Mouse (Mus musculus): Measurements from ENCODE around the gene Gm10447. TPM values are rescaled to one million over a fixed set of nuclear protein-coding genes. Genes with fewer than 3 reads are reported as not detected.

Gm10447 gene
- polyA plus RNA-seq, 1 experiment from 2014 or later, result 0.13 TPM

DNA sequence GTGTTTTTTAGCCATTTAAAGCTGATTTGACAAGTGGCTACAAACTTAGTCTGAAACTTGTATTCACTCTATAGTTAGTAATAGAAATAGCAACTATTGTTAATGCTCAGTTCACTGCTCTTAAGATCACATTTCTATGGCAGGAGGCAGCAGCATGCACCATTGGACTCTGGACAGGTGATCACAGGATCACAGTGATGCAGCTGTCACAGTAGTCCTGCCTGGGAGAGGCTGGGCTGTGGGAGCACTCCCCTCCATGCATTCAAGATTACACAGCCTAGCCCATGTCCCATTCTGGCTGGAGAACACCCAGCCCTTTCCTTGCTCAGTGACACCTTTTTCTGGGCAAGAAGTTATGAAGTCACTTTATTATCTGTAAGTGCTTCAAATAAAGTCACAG is 38.9 kb downstream of the Gm10447 start:
- no peak for ATAC-seq (ENCODE audit: insufficient number of reproducible peaks, insufficient read depth, low FRiP score, low read depth)
- peaks cover 60% of the 10 kb centered on the region for H3K36me3 ChIP-seq (ENCODE audit: control insufficient read depth, insufficient read depth, low read length)

DNA sequence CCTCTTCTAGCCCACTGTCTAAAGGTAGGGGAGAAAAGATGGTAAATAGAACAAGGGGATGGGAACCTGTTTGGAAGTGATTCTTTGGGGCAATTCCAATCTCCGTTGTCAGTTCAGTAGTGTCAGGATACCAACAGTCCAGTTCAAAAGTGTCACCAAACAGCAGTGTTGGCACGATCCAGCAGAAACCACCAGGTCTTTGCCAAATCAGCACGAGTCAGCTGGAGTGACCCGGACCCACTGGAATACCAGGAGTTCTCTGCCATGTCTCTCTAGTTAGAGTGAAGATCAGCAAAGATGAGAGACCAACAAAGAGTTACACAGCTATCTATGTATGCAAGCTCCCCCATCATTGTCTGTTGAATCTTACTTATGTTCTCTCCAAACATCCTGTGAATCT is 43.0 kb downstream of the Gm10447 start:
- no peak for ATAC-seq (ENCODE audit: insufficient number of reproducible peaks, insufficient read depth, low FRiP score, low read depth)
- H3K4me2 ChIP-seq (replicated peaks; ENCODE audit: low read depth, low read length), result no peak overlapping the region
- no peaks in the 10 kb centered on the region for H3K4me1 ChIP-seq (ENCODE audit: control insufficient read depth, insufficient read depth, low read length)
- H3K27me3 ChIP-seq (ENCODE audit: control insufficient read depth, insufficient read depth, low read length), result no peaks in the 10 kb centered on the region
- 92% methylated on average over 4 of the region's 4 CpGs for WGBS
- no peaks in the 10 kb centered on the region for H3K9me3 ChIP-seq (ENCODE audit: control insufficient read depth, low read depth, low read length)
- peaks cover 84% of the 10 kb centered on the region for H3K36me3 ChIP-seq (ENCODE audit: control insufficient read depth, insufficient read depth, low read length)
- H3K9ac ChIP-seq (replicated peaks; ENCODE audit: low read depth, low read length), result no peak overlapping the region
- no peak overlapping the region for H3K27ac ChIP-seq (ENCODE audit: low read length)
- H3K4me3 ChIP-seq (ENCODE audit: low read depth, low read length), result no peak overlapping the region

More for the DNA sequence above, 38.9 kb downstream of the Gm10447 start:
- no peak overlapping the region for H3K4me2 ChIP-seq (replicated peaks; ENCODE audit: low read depth, low read length)
- no peak overlapping the region for H3K9ac ChIP-seq (replicated peaks; ENCODE audit: low read depth, low read length)
- no peak overlapping the region for H3K27ac ChIP-seq (ENCODE audit: low read length)
- H3K4me1 ChIP-seq (ENCODE audit: control insufficient read depth, insufficient read depth, low read length), result no peaks in the 10 kb centered on the region
- H3K9me3 ChIP-seq (ENCODE audit: control insufficient read depth, low read depth, low read length), result no peaks in the 10 kb centered on the region
- no peak overlapping the region for H3K4me3 ChIP-seq (ENCODE audit: low read depth, low read length)
- H3K27me3 ChIP-seq (ENCODE audit: control insufficient read depth, insufficient read depth, low read length), result no peaks in the 10 kb centered on the region

DNA sequence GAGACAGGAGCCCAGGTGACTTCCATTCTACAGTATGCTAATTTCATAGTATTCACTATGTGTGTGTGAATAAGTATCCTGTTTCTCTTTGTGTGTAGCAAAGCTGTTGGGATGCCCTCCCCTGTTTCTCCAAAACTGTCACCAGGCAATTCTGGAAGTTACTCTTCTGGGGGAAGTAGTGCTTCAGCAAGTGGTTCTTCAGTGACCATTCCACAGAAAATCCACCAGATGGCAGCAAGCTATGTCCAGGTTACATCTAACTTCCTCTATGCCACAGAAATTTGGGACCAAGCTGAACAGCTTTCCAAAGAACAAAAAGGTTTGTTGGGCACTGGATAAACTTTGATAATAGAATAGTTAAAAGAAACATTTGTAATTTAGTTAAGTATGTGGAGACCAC is 45.2 kb downstream of the Gm10447 start:
- H3K36me3 ChIP-seq (ENCODE audit: control insufficient read depth, insufficient read depth, low read length), result peaks cover 83% of the 10 kb centered on the region
- ATAC-seq (ENCODE audit: insufficient number of reproducible peaks, insufficient read depth, low FRiP score, low read depth), result no peak
- H3K4me3 ChIP-seq (ENCODE audit: low read depth, low read length), result no peak overlapping the region
- H3K27me3 ChIP-seq (ENCODE audit: control insufficient read depth, insufficient read depth, low read length), result no peaks in the 10 kb centered on the region
- H3K9ac ChIP-seq (replicated peaks; ENCODE audit: low read depth, low read length), result no peak overlapping the region
- no peaks in the 10 kb centered on the region for H3K9me3 ChIP-seq (ENCODE audit: control insufficient read depth, low read depth, low read length)
- H3K4me2 ChIP-seq (replicated peaks; ENCODE audit: low read depth, low read length), result no peak overlapping the region
- no peak overlapping the region for H3K27ac ChIP-seq (ENCODE audit: low read length)
- H3K4me1 ChIP-seq (ENCODE audit: control insufficient read depth, insufficient read depth, low read length), result no peaks in the 10 kb centered on the region

Small RNA genes lying within 50 kb of the gene (microRNA-seq; reads per million reads assigned to microRNA genes)
- gene Mir6920, result not detected

Other genes with a start within 250 kb of the Gm10447 start
- 81.0 and 84.6 TPM in 2 replicates for gene Hspa4, start 156.7 kb downstream of the Gm10447 start, polyA plus RNA-seq (2014; fragmentation: Nextera tagmentation; extraction: Ambion mirVana)
- gene Zcchc10, start 132.4 kb downstream of the Gm10447 start, polyA plus RNA-seq (2014; fragmentation: Nextera tagmentation; extraction: Ambion mirVana), result 24.0 and 25.9 TPM in 2 replicates
- 88.9 and 93.6 TPM in 2 replicates for gene Aff4, start 106.3 kb downstream of the Gm10447 start, polyA plus RNA-seq (2014; fragmentation: Nextera tagmentation; extraction: Ambion mirVana)
- 0.88 TPM in 1 of 2 replicates, not detected in the other for gene Leap2, start 33.9 kb downstream of the Gm10447 start, polyA plus RNA-seq (2014; fragmentation: Nextera tagmentation; extraction: Ambion mirVana)
- 477 and 521 TPM in 2 replicates for gene Uqcrq, start 26.3 kb downstream of the Gm10447 start, polyA plus RNA-seq (2014; fragmentation: Nextera tagmentation; extraction: Ambion mirVana)
- gene Gdf9, start 26.1 kb downstream of the Gm10447 start, polyA plus RNA-seq (2014; fragmentation: Nextera tagmentation; extraction: Ambion mirVana), result 1.7 and 2.2 TPM in 2 replicates
- gene Shroom1, start 95 bp upstream of the Gm10447 start, polyA plus RNA-seq (2014; fragmentation: Nextera tagmentation; extraction: Ambion mirVana), result 0.98 and 1.1 TPM in 2 replicates
- gene Gm9837, start 13.4 kb upstream of the Gm10447 start, polyA plus RNA-seq (2014; fragmentation: Nextera tagmentation; extraction: Ambion mirVana), result not detected in 2 replicates
- not detected in 2 replicates for gene Gm9945, start 23.1 kb upstream of the Gm10447 start, polyA plus RNA-seq (2014; fragmentation: Nextera tagmentation; extraction: Ambion mirVana)
- 0.13 and 0.24 TPM in 2 replicates for gene Sowaha, start 23.2 kb upstream of the Gm10447 start, polyA plus RNA-seq (2014; fragmentation: Nextera tagmentation; extraction: Ambion mirVana)
- gene Sept8, start 62.1 kb upstream of the Gm10447 start, polyA plus RNA-seq (2014; fragmentation: Nextera tagmentation; extraction: Ambion mirVana), result 24.5 and 26.1 TPM in 2 replicates
- gene Kif3a, start 110.3 kb upstream of the Gm10447 start, polyA plus RNA-seq (2014; fragmentation: Nextera tagmentation; extraction: Ambion mirVana), result 75.2 and 77.5 TPM in 2 replicates
- gene Il4, start 161.6 kb upstream of the Gm10447 start, polyA plus RNA-seq (2014; fragmentation: Nextera tagmentation; extraction: Ambion mirVana), result 2.1 and 2.2 TPM in 2 replicates
- not detected in 2 replicates for gene Il13, start 177.6 kb upstream of the Gm10447 start, polyA plus RNA-seq (2014; fragmentation: Nextera tagmentation; extraction: Ambion mirVana)

Measured in stomach, embryonic 14.5 days (tissue).